Mouse (Mus musculus): ENCODE data around the gene Spag17.

DNA sequence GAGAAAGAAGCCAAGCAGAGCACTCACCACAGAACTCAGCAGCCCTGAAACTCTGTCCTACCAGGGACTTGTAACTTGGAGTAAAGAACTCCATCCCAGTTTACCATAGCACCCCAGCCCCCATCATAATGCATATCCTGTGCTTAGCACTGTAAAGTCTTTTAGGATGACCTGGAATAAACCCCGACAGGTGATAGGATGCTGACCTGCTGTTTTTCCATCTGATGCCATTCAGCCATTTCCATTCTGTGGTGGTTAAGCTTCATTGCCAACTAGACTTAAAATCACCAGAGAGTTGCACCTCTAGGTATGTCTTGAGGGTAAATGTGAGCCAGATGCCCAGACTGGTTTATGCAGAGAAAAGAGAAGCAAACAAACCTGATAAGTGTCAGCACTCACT, 189.2 kb downstream of the Spag17 start:
- no peak for TF ChIP-seq POLR2A (IDR thresholded peaks at IDR 0.05; ENCODE audit: insufficient read depth, low read depth, low read length)
- no peak for TF ChIP-seq CTCF (IDR thresholded peaks at IDR 0.05; ENCODE audit: insufficient read depth, low read depth, low read length)

All from olfactory bulb, adult 2 months (tissue).